Mouse (Mus musculus) gastrocnemius, postnatal 36 days (tissue): ENCODE measurements around the gene Stard5. TPM values are rescaled to one million over a fixed set of nuclear protein-coding genes. Genes with fewer than 3 reads are reported as not detected.

Source experiments
- DNase-seq, 2 experiments: peaks; one replicate each; pipeline ENCODE4 v3.0.0; 2022
- intact Hi-C: fragments of 180-260 bp; cut with DNase I; formaldehyde crosslinking; loops from one replicate; pipeline ENCODE4 v1.15.1; 2025
- total RNA-seq, 2 experiments: library from RNA; stranded (reverse); gene quantifications; 2 replicates each; pipeline ENCODE4 v1.2.3; 2021

Stard5 gene
- total RNA-seq, 2 experiments from 2014 or later: 4.2 to 4.7 TPM

DNA sequence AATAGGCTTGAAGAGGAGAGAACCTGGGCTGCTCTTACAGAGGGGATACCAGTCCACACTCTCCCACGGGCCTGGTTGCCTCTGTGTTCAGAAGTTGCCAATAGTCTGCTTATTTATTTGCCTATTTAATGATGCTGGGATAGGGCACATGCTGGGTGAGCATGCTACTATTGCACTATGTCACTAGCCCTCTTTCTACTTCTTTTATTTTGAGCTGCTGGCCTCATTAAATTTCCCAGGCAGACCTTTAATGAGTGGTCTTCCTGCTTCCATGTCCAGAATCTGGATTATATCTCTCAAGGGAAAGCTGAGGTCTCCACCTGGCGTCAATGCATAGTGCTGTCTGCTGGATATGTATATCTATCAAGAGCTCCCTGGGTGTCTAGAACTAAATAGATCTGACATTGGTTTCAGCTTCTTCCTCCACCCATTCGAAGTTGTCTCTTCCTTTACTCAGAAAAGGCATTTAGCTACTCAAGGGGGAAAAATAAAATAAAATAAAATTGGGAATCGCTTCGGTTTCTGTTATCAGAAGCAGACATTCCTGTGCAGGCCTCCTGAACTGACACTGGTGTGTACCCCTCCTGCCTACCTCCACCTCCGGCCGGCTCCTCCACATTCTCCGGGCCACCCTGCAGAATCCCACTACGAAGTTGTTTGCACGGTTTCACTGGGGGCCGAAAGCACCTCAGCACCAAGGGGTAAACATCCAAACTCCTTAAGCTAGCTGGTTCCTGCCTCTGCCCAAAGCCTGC is 509 bp upstream of the Stard5 start:
- DNase-seq: no peak
- intact Hi-C loops: no loop called here

DNA sequence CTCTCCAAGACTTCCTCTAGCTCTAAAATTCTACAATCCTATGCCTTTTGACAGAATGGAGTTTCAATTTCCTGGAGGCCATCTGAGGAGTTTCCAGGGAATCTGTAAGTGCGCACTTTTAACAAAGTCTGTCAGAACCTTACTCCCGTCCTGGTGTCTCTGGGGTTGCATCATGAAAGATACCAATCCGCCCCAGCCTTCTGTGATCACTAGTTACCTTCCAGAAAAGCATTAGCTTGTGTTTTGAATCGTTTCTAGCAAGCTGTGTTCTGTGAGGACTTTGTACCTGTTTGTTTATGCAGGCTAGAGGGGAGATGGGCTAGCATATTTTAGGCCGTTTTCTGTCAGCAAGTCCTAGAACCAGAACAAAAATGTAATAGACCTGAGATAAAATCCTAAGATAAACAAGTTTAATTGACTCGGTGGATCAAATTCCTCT is 942 bp downstream of the Stard5 start:
- DNase-seq: no peak
- intact Hi-C loops: no loop called here

DNA sequence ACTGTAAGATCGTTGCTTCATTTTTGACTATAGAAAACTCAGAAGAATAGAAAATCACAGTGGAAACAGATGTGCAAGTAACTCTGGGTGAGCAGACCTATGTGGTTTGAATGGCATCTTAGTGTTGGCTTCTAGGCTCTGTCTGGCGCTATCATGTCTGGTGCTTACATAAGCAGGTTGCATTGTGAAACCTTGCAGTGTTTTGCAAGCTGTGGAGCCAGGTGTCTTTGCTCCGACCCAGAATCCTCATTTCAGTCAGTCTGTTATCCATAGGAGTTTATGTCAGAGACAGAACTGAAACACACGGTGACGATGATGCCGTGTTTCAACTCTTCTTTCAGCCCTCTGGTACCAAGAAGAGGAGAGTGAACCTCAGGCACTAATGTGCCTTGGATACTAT is 2.1 kb downstream of the Stard5 start:
- intact Hi-C loops: no loop called here
- no peak for DNase-seq

DNA sequence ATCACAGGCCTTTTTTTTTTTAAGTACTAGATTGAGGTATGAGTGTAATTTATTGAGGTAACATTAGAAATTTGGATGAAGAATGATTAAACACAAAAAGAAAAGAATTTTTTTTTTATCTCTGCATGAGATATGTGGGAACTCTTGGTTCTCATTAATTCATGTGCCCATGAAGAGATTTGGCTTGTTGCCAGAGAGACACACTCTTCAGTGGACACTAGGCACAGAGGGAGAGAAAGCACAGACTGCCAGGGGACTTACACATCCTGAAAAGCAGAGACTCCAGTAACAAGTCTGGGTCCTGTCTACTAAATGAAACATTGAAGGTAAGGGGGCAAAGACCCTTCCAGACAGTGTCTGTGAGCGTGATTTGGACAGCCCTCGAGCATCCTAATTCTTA is 4.0 kb downstream of the Stard5 start:
- no peak for DNase-seq
- intact Hi-C loops: no loop called here

DNA sequence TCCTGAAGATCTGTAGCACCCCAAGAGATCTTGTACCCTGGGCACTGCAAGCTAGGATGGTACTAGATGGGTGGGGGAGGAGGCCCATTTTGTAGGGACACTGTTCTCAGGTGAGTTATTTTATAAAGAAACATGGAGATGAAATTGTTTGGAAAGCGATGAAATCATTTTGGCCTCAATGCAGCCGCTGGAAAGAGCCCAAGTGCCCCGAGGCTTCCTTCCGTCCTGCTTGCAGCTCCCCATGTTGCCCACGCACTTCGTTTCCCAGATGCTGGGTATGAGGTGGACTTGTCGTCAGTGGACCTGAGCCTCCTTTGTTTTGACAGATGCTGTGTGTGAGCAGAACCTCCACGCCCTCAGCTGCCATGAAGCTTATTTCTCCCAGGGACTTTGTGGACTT is 4.7 kb downstream of the Stard5 start:
- DNase-seq: no peak
- intact Hi-C loops: no loop called here

DNA sequence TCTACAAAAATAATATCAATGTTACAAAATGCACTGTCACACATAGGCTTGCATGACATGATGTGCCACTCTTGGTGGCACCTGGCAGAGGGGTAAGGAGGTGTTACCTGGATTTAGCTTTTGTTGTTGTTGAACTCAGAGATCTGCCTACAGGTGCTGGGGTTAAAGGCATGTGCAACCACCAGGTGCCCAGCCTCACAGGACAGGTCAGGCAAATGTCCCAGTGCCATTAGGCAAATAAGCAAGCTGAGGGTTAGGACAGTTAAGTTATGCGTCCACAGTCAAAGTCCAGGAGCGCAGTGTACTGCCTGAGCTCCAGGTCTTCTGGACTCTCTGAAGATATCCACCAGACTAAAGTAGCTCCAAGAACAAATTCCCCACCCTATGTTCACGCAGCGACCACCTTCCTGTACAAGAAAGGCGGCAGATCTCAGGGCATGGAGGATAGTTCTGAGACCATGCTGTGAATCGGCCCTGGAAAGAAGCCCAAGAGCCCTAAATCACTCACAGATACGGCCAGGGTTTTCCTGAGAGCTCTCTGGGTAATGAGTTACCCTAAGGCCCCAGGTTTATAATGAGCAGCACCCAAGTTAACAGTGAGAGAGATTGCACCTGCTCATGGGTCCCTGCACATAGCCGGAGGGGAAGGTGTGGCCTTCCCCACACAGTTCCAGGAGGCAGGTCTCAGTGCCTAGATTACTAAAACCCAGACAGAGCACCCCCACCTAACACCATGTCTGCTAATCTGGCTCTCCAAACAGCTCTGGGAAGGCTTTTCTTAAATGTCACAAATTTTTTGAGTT is 6.2 kb downstream of the Stard5 start:
- no peak for DNase-seq
- intact Hi-C loops: no loop called here

DNA sequence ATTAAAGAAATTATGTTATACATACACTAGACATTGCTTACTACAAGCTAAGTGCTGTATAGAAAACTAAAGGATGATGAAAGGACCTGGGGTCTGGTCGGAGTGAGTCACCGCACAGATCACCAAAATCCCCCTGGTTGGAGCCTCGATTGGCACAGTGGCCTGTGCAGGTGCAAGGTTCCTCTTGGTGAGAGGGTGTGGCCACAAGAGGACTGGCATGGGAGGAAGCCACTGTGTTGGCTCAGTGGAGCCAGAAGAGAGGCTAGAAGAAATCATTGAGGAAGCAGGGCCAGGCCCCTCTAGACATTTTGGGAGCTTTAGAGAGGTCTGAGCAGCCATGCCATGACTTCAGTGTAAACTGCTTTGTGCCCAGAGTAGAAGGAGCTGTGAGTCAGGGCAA is 7.3 kb downstream of the Stard5 start:
- intact Hi-C loops: no loop called here
- no peak for DNase-seq

DNA sequence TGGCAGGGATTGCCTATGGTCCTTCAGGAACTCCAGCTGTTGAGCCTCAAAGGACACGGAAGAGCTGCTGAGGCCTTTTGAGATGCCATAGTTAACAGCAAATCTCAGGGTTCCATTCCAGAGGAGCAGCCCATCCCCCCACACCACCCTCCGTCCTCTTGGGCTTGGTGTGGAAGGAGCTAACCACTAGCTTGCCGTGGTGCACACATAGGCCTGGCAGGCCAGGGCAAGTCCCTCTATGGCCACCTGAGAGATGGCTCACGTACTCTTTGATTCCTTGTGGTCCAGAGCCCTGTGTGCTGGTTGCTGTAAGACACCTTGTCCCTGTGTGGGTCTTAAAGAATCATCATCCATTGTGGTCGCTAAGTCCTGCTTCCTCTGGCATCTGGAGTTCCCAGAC is 8.8 kb downstream of the Stard5 start:
- intact Hi-C loops: no loop called here

DNA sequence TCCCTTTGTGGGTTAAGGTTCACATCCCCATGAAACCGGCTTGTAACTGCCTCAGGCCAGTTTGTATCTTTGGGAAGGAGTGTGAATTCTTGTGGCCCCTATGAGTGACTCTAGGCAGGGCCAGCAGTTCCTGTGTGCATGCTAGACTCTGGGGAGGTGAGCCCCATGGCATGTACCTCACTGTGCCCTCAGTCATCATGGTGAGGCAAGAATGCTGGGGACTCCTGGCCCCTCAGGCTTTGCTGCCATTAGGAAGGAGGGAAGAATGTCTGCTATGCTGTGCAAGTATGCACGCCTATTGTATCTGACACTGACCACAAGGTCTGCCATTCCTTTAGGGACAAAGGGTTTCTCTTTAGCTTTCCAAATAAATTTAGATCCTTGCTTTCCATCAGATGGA is 9.4 kb downstream of the Stard5 start:
- intact Hi-C loops: no loop called here
- DNase-seq: no peak

More for the DNA sequence above, 8.8 kb downstream of the Stard5 start:
- DNase-seq: no peak

DNA sequence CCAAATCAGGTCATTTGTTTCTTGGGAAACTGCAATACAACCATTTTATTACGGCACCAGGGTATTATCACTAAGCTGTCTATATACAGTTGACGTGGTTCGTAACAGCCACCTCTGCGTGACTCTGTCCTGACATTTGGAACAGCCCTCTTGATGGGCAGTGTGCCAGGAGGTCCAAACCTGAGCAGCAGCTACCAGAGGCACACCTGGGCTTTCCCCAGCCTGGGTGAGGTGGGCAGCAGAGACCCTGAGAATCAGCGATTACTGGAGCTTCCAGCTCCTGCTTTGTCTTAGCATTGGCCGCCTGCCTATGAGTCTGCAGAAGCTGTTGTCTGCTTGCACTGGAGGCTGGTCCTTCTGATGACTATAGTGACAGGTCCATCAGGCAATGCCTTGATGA is 11.8 kb downstream of the Stard5 start:
- intact Hi-C loops: no loop called here

DNA sequence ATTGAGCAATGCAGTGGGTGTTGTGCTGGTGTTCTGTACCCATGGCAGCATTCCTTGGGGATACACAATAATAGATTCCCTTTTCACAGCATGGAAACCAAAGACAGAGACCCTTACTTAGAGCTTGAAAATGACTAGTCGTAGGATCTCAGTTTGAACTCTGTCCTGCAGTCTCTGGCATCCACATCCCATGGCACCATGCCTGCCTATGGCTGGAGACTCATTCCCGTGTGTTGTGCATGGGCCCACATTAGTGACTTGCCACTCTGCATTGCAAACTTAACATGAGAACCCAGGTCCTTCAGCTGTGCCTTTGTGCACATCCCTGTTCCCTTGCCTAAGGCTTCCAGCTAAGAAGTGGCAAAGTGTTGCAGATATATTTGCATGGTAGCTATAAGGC is 13.0 kb downstream of the Stard5 start:
- no peak for DNase-seq
- intact Hi-C loops: no loop called here

More for the DNA sequence above, 11.8 kb downstream of the Stard5 start:
- no peak for DNase-seq

DNA sequence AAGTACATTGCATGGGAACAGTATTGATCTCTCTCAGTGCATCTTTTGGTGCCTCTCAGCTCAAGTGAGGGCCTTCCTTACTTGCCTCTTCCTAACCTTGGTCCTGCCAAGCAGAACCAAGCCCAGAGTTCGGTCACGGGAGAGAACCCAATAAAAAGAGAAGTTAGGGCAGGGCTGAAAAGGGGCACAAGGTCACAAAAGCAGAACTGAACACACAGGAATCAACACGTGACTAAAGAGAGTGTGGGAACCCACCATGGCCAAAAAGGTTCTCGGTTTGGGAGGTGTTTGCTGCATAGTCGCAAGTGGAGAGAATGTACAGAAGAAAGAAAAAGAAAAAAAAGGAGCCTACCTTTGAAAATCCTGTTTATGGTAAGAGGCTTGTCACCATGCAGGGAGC is 13.7 kb downstream of the Stard5 start:
- no peak for DNase-seq
- intact Hi-C loops: no loop called here

DNA sequence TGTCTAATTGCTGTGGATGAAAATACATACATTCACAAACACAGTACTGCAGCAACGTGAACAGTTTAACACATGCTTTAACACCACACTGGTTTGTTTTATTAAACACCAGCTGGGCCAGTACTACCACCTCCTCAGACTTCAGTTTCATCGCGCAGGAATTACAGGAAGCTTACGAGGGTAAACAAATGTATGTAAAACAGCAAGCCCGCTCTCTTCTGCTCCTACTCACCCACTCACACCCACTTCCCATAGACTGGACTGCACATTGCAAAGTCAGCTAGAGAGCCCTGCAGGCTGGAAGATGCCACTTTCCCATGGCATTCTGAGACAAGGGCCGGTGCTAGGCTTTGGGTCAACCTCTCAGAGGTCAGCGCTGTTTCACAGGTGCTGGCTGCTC is 17.0 kb downstream of the Stard5 start:
- DNase-seq: no peak
- intact Hi-C loops: no loop called here

DNA sequence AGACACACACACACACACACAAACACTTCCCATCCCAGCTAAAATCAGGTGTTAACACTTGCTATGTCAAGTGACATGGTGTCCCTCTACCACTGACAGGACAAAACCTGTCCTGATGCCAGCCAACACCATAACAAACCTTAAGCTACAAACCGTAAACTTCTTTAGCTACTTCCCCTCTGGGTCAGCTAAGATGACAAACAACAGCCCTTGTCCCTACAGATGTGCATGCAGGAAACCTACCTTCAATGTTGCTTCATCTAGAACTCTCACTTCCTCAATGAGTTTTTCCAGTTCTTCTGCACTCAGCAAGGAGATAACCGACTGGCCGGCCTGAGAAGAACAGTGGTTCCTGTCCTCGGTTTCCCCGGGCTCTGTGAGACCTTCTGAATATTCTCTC is 18.9 kb downstream of the Stard5 start:
- DNase-seq: no peak
- intact Hi-C loops: no loop called here

DNA sequence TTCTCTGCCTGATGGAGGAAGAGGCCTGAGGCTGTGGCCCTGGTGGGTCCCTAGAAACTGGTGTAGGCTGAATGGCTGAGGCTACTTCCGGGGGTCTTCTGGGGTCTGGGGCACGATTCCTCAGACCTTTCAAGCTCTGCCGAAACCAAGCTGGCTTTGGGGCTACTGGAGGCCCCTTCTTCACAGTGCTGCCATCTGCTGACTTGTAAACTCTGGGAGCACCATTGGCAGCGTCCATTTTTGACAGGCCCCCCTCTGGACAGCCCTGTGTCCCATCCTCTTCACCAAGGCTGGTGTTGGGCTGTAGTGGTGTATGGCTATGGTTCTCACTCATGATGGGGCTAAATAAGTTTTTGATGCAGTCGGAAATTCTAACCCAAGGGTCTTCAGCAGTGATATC is 20.7 kb downstream of the Stard5 start:
- intact Hi-C loops: no loop called here
- DNase-seq: no peak

DNA sequence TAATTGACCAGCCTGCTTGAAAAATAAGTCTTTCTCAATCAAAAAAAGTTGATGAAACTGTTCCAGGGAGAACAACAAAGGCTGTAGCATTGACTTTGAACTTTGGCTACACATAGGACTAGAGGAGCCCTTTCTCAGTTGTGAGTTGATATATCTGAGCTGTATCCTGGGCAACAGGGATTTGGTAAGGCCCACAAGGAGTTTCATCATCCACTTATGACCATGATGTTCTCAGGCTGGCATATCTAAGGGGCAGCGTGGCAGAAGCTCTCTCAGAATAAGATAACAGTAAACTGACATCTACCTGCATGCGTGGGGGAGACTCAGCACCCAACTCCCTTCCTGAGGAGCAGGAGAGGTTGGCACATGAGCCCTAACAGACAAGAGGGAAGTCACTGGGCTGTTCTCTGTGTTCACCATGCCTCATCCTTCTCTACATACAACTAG is 21.9 kb downstream of the Stard5 start:
- no peak for DNase-seq
- intact Hi-C loops: no loop called here

DNA sequence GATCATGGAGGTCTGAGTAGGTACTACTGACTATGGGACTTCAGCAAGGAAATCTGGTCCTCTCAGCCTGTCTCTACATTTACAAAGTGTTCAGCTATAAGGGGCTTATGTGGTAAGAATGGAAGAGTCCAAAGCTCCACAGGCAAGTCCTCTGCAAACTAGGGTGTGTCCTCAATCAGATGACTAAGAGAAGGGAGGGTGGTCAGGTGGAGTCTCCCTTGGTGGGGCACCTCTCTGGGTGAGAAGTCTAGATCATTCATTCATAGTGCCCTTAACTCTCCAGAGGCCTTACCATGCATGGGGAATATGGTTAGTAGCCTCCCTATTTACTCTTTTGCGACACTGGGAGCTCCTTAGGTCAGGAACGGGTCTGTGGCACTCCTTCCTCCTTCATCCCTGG is 22.4 kb downstream of the Stard5 start:
- no peak for DNase-seq
- intact Hi-C loops: no loop called here

DNA sequence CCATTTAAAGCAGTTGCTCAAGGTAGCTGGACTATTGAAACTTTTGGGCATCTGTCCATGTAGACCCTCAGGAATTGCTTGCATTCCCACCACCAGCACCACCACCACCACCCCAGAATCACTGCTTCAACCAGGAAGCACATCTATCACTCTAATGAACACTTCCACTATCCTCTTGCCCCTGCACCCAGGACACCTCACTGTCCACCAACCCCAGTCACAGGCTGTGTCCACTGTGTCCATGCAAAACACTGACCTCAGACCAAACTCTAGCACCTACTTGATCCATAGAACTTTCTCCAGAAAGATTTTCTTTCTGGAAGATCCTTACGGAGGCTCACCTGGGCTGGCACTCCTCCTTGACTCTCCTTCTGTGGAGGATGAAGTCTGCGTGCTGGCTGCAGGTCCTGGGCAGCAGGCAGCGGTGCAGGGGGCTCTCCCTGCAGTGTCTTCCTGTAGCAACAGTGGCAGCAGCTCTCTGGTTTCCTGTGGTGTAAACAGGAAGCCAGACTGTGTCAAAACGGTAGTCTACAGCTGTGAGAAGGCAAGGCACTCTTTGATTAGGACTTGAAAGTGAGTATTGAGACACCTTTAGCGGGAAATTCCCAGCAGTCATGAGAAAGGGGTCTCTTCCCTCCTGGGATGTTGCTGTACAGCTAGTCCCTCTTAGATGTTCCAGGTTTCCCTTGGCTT is 23.3 kb downstream of the Stard5 start:
- intact Hi-C loops: no loop called here
- peak in 1 of 2 experiments; percentile 15 for DNase-seq

DNA sequence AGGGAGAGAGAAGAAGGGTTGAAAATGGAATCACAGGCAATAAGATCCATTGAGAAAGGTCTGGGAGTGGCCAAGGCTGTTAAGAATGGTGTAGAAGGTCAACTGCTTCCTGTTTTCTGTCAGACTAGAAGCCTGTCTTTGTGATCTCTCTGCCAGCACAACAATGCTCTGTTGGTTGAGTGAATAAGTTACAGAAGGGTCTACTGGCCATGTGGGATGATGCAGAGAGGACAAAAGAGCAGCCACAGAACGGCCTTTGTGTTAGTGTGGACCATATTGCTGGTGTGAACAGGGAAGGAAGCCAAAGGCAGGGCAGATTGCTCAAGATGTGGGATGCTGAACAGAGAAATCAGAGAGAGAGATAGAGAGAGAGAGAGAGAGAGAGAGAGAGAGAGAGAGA is 27.0 kb downstream of the Stard5 start:
- intact Hi-C loops: no loop called here
- DNase-seq: no peak

DNA sequence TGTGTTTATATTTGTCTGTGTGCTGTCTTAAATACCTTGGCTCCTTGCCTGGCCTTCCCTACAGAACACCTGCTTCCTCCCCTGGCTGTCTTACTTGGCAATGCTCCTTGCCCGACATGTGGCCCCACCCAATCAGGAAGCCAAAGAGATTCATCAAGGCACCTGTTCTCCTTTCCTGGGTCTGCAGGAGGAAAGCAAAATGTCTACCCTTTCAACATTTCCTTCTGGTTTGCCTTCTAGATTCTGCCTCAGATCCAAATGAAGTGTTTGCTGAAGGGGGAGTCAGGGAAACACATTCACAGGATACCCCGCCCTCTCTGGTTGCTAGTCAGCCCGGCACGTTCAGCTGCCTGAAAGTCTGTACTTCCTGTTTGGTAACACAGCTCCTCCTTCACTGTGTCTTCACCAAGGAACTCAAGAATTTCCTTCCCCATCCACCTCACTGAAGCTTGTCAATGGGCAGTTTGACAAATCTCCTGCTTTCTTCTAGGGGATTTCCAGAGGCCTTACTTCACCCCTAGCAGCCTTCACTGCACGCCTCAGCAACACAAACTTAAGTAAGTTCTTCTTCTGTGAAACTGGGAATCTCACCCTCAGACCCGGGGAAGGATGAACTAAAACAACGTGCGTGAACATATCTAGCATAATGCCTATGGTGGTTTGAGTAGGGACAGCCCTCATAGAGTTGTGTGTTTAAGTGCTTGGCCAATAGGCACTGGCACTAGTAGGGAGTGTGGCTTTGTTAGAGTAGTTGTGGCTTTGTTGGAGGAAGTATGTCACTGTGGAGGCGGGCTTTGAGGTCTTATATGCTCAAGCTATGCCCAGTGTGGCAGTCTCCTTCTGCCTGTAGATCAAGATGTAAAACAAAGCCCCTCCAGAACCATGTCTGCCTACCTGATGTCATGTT is 27.7 kb downstream of the Stard5 start:
- intact Hi-C loops: loop anchor here (10.0 kb wide), 1 partner anchor 225 kb away; the partner anchor contains the start of genes Mesd and Tlnrd1
- DNase-seq: peak in 1 of 2 experiments; percentile 14
